Mouse (Mus musculus) cerebellum, adult 9-11 months (tissue): ENCODE results near the gene Hist2h3b.
"Not testable (repeated sequence)": the region's sequence is repeated elsewhere in the genome, so short reads cannot be mapped to it uniquely, and the experiment has no call there.

ENCODE experiments used
- DNase-seq: peaks from one replicate; pipeline ENCODE4 v3.0.0; 2022

Gene Hist2h3b

DNA sequence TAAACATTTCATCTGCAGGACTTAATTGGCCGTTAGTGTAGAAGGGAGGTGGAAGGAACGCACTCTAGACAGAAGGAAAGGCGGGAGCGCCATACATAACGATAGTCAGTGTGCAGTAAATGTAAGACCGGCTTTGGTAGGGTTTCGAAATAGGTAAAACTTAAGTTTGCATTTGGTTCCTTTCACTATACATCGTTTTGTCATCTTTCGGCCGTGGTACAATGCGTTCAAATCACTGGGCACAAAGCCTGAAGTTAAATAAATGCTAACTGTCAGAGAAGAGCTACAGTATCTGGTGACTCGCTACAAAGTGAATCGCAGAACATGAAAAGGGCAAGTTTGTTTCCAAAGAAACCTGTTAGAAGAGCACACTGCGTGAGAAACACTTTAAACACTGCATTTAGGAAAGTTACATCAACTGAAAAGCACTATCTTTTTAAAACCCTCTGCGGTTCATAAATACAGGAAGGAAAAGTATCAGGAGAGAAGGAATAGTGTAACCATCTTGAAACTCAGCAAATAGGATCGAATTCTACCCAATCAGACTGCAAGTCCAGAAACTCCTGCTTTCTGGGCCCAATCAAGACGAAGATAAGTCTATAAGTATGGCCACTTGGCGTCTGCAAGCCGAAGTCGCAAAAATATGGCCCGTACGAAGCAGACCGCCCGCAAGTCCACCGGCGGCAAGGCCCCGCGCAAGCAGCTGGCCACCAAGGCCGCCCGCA lies at the start of gene Hist2h3b:
Gene Hist2h3b, plus strand, starts transcription at position 604 of the 725 bp plus-strand sequence.
- peak; percentile 87 for DNase-seq

DNA sequence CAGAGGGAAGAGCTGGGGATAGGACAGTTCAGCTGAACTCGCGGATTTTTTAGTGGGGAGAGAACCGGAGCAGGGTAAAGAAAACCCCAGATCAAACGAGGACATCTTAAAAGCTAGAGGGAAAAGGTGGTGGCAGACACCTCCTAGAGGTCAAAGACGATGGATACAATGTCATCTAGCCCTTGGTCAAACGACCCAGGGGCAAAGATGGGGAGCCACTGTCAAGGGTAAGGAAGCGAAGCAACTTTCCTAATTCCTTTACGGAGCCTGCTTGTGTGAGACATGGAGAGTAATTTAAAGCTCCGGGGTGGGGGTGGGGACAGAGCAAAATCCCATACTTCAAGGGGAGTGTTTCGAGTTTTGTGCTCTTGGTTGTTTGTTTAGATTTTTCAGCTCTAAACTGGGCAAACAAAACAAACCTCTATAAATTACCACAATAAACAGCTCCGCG lies 49.2 kb upstream of the Hist2h3b start:
- peak; percentile 62 for DNase-seq

DNA sequence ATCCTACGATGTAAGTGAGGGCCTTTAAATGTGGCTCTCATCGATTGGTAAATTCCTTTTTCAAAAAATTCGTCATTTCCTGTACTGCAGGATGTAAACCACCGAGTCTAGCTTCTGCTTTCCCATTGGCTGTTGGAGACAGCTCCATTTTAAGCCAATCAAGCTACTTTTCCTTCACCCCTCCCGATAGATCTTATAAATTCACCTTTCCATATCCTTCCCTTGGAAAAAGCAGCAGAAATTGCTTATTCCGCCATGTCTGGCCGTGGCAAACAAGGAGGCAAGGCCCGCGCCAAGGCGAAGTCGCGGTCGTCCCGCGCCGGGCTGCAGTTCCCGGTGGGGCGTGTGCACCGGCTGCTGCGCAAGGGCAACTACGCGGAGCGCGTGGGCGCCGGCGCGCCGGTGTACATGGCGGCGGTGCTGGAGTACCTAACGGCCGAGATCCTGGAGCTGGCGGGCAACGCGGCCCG lies 48.8 kb upstream of the Hist2h3b start, which contains the start of the genes Bola1 and Hist2h2ab:
Gene Bola1, minus strand, starts transcription at position 49 of the 470 bp plus-strand sequence.
Gene Hist2h2ab, plus strand, starts transcription at position 205 of the 470 bp plus-strand sequence.
- peak; percentile 87 for DNase-seq

DNA sequence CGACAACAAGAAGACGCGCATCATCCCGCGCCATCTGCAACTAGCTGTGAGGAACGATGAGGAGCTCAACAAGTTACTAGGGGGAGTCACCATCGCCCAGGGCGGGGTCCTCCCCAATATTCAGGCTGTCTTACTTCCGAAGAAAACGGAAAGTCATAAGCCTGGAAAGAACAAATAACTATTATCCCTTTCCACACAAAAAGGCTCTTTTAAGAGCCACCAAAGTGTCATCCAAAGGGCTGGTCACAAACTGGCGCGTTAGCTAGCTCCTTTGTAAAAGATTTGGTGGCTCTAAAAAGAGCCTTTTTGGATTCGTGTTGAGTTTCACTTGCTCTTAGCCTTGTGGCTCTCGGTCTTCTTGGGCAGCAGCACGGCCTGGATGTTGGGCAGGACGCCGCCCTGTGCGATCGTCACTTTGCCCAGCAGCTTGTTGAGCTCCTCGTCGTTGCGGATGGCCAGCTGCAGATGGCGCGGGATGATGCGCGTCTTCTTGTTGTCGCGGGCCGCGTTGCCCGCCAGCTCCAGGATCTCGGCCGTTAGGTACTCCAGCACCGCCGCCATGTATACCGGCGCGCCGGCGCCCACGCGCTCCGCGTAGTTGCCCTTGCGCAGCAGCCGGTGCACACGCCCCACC lies 48.2 kb upstream of the Hist2h3b start:
- DNase-seq: not testable (repeated sequence)

DNA sequence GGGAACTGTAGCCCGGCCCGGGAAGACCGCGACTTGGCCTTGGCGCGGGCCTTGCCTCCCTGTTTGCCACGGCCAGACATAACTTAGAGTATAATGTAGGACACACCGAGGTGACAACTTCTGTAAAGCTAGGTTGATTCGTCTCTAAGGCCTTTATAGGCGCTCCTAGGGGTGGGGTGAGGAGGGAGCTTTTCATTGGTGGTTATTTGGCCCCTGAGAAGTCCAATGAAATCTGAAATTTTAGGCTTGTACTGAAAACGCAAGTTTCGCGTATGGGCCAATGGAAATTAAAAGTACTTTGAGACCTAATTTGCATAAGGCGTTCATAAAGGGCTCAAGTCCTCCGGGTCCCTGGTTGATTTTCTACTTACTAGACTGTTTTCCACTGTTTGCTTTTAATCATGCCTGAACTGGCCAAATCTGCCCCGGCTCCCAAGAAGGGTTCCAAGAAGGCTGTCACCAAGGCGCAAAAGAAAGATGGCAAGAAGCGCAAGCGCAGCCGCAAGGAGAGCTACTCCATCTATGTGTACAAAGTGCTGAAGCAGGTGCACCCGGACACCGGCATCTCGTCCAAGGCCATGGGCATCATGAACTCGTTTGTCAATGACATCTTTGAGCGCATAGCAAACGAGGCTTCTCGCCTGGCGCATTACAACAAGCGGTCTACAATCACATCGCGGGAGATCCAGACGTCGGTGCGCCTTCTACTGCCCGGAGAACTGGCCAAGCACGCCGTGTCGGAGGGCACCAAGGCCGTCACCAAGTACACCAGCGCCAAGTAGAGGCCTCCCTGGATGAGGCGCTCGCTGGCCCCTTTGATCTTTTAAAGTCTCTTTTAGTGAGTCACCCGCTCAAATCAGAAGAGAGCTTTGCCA lies 47.5 kb upstream of the Hist2h3b start, which contains the start of the genes Hist2h2ac and Hist2h2be:
Gene Hist2h2ac, minus strand, starts transcription at position 116 of the 875 bp plus-strand sequence.
Gene Hist2h2be, plus strand, starts transcription at position 355 of the 875 bp plus-strand sequence.
- DNase-seq: peak; percentile 92

DNA sequence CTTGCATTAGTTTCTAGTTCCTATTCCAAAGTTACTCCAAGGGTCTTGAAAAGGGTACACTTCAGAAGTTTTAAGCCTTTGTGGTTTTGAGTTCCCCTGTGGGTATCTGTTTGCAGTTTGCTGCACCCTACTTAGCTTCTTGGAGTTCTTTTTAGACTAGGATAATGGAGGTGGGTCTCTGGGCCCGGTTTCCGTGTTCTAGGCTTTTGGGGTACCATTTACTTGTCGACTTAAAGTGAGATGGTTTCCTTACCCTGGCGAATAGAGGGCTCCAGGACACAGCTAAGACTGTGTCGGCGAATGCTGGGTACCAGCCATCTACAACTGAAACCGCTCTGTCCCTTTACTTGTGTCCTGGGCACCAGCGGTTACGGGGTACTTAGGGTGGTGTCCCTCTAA lies 46.8 kb upstream of the Hist2h3b start:
- DNase-seq: peak; percentile 43

DNA sequence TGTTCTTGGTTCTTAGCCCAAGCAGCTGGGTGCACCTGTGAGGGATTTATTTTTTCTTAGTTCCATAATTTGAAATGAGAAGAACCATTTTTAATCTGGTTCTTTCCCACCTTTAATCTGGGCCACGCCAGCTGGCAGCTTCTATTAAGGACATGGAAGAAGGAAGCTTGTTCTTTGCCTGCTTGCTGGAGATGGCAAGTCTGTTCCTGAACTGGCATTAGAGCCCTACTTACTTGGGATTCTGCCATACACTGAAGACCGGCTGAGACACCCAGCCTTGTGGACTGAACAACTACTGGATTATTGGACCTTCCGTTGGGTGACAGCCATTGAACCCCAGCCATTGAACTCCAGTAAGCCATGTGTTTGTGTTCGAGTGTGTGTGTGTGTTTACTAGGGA lies 45.7 kb upstream of the Hist2h3b start:
- DNase-seq: peak; percentile 52

DNA sequence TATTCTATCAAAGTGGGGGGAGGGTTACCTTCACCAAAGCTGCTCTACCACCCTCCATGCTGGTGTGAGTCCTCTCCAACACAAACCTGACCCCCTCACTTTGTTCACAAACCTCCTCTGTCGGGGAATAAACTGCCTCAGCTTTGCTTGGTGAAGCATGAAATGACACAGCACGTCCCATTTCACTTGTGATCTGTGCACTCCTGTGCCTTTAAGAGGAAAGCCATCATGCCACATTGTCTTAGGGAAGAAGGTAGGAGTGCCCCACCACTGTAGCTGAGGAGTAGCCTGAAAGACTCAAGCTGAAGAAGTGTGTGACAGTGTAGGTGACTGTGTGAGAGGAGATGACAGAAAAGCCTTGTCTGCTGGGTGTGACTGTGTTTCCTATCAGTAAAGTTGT lies 43.0 kb upstream of the Hist2h3b start:
- no peak for DNase-seq

DNA sequence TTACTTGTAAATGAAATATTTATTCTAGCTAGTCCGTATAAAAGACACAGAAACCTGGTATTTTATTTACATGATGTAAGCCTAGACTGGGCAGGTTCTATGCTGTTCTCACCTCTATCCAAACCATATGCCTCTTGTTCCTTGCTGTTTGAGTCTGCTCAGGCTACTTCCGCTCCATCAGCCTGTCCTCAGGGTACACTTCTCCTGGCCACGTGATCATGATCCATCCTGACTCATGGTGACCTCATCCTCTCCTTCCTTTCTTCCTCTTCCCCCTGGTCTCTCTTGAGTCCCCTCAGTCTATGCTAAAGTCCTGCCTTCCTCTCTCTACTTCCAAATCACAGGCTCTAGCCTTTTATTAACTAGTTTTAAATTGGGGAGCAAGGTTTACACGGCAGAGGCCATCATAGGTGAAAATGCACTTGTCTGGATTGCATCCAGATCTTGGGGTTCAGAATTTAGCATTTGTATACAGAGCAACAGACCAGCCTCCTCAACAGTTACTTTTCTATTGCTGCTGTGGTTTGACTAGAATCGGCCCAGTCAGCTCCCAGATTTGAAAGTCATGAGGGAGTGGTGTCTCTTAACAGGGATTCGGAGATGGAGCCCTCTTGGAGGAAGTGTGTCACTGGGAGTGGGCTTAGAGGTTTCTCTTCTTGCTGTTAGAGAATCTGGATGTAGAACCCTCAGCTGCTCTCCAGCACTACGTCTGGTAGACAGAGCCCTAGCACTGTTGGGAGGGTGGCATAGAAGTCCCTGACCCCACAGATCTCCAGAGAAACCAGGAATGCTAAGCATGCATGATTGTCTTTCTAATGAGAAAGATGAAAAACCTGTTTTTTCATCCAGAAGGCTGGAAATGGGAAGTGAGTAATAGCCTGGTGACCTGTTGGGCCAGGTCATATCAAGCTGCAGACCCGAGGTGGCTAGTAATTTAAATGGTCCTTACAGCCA lies 41.5 kb upstream of the Hist2h3b start:
- no peak for DNase-seq

DNA sequence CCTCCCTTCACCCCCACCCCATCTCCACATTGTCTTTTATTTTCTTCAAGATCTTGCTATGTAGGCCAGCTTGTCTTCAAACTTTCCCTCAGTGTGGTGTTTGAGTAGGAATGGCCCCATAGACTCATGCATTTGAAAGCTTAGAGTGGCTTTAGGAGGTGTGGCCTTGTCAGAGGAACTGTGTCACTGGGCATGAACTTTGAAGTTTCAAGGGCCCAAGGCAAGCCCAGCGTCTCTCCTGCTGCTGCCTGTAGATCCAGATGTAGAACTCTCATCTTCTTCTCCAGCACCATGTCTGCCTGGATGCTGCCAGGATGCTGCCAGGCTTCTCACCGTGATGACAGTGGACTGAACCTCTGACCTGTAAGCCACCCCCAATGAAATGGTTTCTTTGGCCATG lies 39.6 kb upstream of the Hist2h3b start:
- no peak for DNase-seq

DNA sequence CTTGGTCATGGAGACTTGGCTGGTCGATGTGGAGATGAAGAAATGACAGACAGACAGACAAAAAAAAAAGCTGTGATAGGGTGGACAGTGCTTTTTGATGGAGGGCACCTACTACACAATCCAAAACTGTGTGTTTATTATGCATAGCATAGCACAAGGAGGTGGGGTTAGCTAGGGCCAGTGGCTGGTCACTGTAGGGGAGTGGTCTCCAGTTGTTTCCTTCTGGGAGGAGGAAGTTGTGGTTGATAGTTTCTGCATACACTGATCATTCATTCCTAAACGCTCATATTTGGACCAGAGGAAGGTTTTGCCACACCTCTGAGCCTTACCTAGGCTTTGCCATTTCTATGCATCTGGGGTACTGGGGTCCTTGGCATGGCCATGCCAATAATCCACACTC lies 38.0 kb upstream of the Hist2h3b start:
- DNase-seq: no peak

DNA sequence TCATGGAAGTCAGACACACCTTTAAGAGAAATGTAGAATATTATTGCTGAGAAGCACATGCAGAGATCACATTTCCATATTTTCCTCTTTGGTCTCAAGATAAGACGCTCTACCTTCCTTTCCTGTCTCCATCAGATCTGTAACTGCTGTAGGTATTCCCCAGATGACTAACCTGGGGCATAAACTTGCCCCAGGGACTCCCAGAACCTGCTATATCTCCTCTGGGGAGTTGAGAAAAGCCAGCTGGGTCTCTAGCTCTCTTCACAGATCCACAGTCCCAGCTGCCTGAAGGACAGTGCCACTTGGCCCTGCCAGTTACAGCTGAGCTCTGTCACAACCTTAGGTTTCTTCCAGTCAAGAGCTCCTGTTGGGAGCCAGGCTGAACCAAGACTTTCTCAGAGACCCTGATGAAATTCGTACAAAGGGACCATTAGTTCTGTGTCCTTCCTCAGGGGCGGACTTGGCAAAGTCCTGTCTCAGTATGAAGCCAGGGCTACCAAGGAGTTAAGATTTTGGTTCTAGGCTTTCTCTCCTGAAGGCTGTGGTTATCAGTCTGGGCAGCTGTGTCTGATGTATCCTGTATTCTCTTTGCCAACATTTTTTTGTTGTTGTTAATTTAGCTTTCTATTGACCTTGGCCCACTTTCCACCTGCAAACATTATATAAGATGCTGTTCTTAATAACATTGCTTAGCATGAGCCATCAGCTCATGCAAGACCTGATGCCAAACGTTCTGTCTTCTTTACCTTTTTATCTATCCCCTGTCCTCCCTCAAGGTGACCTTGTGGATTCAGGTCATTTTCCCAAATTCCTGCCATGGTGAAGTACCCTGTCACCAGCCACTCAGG lies 37.3 kb upstream of the Hist2h3b start:
- DNase-seq: no peak

DNA sequence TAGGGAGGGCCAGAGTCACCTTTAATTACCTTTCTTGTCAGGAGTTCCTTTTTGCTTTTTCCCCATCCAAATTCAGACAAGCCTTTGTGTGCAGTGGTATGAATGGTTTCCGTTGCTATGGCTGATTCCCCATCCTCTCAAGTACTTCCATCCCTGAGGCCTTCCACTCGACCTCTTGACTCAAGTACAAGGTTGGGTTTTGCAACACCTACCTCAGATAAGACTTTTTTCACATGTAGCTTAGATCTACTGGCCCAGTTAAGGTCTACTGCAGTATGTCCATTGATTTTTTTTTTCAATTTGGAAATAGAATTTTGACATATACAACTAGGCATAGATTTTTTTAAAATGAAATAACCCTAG lies 36.7 kb upstream of the Hist2h3b start:
- no peak for DNase-seq

DNA sequence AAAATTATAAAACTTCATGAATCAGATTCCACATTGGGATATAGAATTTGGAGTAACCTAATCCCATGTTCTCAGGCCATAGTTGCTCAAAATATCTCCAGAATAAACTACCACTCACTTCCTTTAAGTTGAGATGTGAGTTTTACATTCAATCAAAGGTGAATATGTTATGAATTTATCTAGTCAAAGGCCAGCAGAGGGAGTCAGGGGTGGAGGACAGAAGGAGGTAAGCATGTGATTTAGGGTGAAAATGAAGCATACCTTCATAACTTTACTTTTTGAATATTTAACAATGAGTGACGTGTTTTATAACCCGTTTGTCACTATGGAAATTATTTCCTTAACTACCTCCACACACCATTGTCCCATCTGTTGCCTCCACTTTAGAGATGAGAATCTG lies 33.5 kb upstream of the Hist2h3b start:
- no peak for DNase-seq

DNA sequence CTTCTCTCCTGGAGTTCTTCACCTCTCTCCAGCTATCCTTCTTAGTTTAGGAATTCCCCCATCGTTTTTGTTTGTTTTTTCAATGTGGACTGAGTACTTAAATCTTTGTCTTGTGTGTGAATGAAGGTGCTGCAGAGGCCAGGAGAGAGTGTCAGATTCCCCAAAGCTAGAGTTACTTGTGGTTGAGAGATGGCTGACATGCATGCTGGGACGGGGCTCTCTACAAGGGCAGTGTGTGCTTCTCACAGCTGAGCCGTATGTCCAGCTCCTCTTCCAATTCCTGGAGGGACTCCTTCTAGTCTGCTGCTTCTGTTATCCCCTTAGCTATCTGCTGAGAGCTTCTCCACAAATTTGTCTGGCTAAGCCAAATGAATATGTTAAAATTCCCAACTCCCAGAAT lies 32.6 kb upstream of the Hist2h3b start:
- no peak for DNase-seq

DNA sequence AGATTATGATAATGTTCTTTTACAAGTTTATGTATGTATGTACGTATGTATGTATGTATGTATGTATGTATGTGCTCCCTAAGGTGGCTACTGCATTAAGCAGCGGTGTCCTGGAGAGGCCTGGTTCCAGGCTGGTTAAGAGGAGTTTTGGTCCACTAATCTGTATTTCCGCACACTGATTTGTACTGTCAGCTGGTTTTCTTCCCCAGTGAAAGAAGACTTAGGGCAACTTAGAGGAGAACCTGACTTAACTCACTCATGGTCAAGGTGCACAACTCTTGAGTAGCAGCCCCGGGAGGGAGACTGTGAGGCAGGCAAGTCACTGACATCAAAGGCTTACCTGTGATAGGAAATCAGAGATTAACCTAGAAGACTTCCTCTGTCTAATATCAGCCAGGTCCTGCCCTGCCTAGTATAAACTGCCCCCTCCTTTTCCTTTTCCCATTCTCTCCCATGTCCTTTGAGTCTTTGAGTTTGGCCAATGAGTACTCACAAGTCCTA lies 31.6 kb upstream of the Hist2h3b start:
- DNase-seq: no peak

DNA sequence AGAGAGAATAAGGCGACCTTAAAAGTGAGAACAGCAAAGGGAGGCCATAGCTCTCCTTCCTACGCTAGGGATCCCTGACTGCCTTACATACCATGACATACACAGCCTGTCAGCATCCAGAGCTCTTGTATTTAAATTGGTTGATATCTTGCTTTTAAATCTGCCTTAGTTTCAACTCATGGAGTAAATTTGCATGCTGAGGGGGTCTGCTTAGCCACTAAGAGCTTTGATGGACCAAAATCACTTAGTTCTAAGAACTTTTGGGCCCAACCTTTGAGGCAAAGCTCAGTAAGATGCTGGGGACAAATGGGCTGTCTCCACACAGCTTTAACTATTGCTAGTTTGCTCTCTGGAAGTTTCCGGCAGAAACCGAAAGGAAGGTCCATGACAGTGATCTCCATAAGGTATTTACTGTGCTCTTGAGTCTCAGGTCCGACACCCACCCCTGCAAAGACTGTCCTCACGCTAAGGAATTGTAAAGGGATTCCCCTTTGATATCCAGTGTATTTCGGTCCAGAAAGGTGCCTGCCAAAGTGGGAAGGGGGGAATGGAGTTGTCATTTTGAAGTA lies 31.0 kb upstream of the Hist2h3b start:
- peak; percentile 29 for DNase-seq

DNA sequence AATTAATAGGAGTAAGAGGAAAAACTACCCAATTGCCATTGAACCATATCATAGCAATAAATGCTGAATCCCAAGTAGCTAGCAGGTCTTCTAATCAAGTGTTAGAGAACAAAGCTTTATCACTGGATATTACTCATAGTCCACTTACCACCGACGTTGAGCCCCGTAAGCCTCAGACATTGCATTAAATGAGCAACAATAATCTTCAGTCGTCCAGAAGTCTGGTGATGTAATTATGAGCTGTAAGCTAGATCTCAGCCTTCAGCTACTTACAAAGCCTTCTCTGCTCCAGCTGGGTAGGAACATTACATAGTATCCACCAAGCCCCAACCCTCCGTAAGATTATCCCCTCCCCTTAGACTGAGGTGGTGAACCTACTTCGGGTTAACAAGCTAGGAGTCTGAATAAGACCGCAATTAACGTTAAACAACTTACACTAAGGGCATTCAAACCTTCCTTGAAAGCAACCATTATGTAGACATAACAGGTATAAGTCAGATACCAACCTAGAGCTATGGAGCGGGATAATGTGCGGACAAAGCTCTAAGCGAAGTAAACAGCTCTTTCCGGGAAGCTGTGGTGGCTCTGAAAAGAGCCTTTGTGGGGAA lies 30.4 kb upstream of the Hist2h3b start:
- peak; percentile 33 for DNase-seq

DNA sequence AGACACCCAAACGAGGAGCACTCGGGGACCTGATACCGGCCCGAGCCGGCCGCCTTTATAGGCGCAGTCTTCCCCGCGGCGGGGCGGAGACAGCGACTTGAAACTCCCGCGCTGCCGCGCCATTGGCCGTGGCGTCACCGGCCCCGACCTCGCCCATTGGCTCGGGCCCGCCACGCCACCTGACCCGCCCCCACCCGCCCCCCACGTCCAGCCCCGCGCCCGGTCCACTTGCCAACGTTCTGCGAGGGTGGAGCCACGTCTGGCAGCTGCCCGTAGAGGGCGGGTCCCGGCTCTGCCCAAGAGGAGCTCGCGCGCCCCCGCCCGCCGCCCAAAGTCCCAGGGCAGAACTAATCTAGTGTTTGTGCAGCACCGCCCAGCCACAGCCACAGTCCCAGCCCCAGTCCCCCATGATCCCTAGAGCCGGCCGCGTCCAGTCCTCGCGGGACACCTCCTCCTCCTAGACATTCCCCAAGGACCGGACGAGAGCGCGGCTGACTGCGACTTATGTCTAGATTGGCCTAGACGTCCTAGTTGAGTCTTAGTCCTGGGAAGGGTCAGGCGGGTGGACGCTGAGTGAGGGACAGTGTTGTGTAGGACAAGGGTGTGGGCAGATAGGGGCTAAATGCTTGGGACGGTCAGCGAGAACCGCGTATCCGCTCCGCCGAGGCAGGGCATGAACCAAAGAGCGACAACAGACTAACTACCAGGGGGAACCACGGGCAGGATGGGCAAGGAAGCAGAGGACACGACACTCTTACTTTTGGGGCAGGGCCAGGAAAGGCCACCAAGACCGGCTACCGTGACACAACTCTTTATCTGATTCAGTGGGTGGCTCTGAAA lies 29.3 kb upstream of the Hist2h3b start, which contains the start of gene Hist2h3c2:
Gene Hist2h3c2, minus strand, starts transcription at position 174 of the 840 bp plus-strand sequence.
- DNase-seq: peak; percentile 74
